Mouse (Mus musculus) ES-E14 (cell line): ENCODE measurements around the gene Catsperg1. TPM values are rescaled to one million over a fixed set of nuclear protein-coding genes. Genes with fewer than 3 reads are reported as not detected.
"Not testable (repeated sequence)": the region's sequence is repeated elsewhere in the genome, so short reads cannot be mapped to it uniquely, and the experiment has no call there.

ENCODE experiments used
- DNase-seq: peaks from one replicate; pipeline ENCODE4 v3.0.0-alpha.2; 2013; ENCODE audit warnings: low read depth, low spot score
- H3K27ac ChIP-seq: 2 replicates; pipeline ENCODE4 v1.5.1; 2012; ENCODE audit warnings: low read depth, mild to moderate bottlenecking, low read length, moderate library complexity, mixed read lengths; ENCODE audit not compliant: poor library complexity, insufficient read depth, severe bottlenecking
- H3K36me3 ChIP-seq: 2 replicates; pipeline ENCODE4 v1.6.1; 2012; ENCODE audit warnings: mild to moderate bottlenecking, low read length, moderate library complexity, mixed read lengths; ENCODE audit not compliant: control insufficient read depth, poor library complexity, insufficient read depth, severe bottlenecking
- H3K4me1 ChIP-seq, 2 experiments: fragments of 150-350 bp in 1 of 2; sonication (generic) in 1 of 2; 2 replicates each; pipeline ENCODE4 v1.6.1; 2012; ENCODE audit warnings: low read length in 2 of 2, mild to moderate bottlenecking in 1 of 2, mixed read lengths in 1 of 2; ENCODE audit not compliant: control insufficient read depth in 2 of 2, insufficient read depth in 2 of 2, poor library complexity in 1 of 2
- H3K4me3 ChIP-seq, 2 experiments: fragments of 150-350 bp in 1 of 2; sonication (generic) in 1 of 2; 2 replicates each; pipeline ENCODE4 v1.5.1; 2012; ENCODE audit warnings: low read length in 2 of 2, low read depth in 1 of 2, mild to moderate bottlenecking in 1 of 2, mixed read lengths in 1 of 2; ENCODE audit not compliant: insufficient read depth in 1 of 2, poor library complexity in 1 of 2, severe bottlenecking in 1 of 2
- H3K9ac ChIP-seq: 2 replicates; pipeline ENCODE4 v1.6.1; 2012; ENCODE audit warnings: low read depth, mild to moderate bottlenecking, low read length, mixed read lengths; ENCODE audit not compliant: poor library complexity, insufficient read depth, severe bottlenecking
- H3K9me3 ChIP-seq: fragments of 150-350 bp; sonication (generic); 2 replicates; pipeline ENCODE4 v1.6.1; 2012; ENCODE audit warnings: low read depth, mild to moderate bottlenecking, low read length; ENCODE audit not compliant: control insufficient read depth, insufficient read depth
- CHD2 ChIP-seq: IDR thresholded peaks from 2 replicates; pipeline ENCODE4 v1.6.1; 2014; ENCODE audit warnings: mild to moderate bottlenecking, low read depth, low read length, inconsistent platforms
- HCFC1 ChIP-seq: IDR thresholded peaks from 2 replicates; pipeline ENCODE4 v1.6.1; 2012; ENCODE audit warnings: low read length, inconsistent platforms, borderline replicate concordance; ENCODE audit not compliant: insufficient read depth
- MAFK ChIP-seq: IDR thresholded peaks from 2 replicates; pipeline ENCODE4 v1.6.1; 2014; ENCODE audit warnings: mild to moderate bottlenecking, low read depth, low read length, inconsistent platforms; ENCODE audit not compliant: insufficient read depth
- ZC3H11A ChIP-seq: IDR thresholded peaks from 2 replicates; pipeline ENCODE4 v1.6.1; 2012; ENCODE audit warnings: low read depth, mild to moderate bottlenecking, inconsistent platforms, low read length, borderline replicate concordance
- ZNF384 ChIP-seq: IDR thresholded peaks from 2 replicates; pipeline ENCODE4 v1.6.1; 2012; ENCODE audit warnings: low read depth, low read length, inconsistent platforms
- in situ Hi-C, 2 experiments: fragments of 600-800 bp; cut with MboI; formaldehyde crosslinking; loops; one replicate each; pipeline ENCODE4 v1.15.1; 2025; ENCODE audit warnings: low sequenced_read_pairs in 2 of 2, inconsistent platforms in 1 of 2; ENCODE audit not compliant: unreplicated experiment in 2 of 2
- total RNA-seq: library from RNA; depleted of rRNA; stranded (reverse); fragments of 300-350 nt; gene quantifications from 2 replicates; pipeline ENCODE4 v1.2.3, GENCODE M21; 2012

The Catsperg1 gene
- total RNA-seq, 1 experiment, result 2.9 TPM

DNA sequence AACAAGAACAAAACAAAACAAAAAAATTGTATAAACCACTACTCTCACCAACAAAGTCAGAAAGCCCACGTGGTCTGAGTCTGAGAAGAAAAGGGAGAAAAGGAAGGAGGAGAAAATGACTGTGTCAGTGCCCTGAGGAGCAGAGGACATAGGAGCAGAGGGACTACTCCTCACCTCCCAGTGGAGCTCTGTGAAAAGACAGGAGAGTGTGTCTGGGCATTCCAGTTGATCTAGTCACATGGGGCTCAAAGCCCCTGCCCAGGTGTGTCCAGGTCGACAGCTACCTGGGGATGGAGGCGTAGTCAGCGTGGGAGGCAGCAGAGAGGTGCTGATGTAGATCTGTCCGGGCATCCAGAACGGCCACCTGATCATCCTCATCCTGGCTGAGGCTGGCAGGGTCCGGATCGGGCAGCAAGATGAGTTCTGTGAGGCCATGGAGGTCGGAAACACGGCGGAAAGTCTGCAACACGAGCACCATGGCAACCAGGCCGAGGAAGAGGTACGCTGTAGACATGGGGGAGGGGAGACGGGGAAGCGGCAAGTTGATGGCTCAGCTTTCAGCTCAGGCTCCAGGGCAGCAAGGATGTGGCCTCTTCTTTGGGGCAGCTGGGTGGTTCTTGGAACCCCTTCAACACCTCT, 11.0 kb upstream of the Catsperg1 start:
- no peak overlapping the region for H3K27ac ChIP-seq
- no peak for DNase-seq
- in situ Hi-C loops, result no loop called here
- H3K4me3 ChIP-seq, result peak overlapping the region in 1 of 2 experiments; percentile 20; a peak in 1 of 4 replicates
- no peaks in the 10 kb centered on the region for H3K36me3 ChIP-seq
- TF ChIP-seq CHD2 (no peak), ZC3H11A (no peak), MAFK (no peak), HCFC1 (no peak), ZNF384 (no peak)
- peaks cover 1 to 10% of the 10 kb centered on the region in 2 experiments; a peak in 2 of 4 replicates for H3K4me1 ChIP-seq
- no peaks in the 10 kb centered on the region for H3K9me3 ChIP-seq
- H3K9ac ChIP-seq, result peak overlapping the region; percentile 23; the same call in 1 of the 2 replicates

DNA sequence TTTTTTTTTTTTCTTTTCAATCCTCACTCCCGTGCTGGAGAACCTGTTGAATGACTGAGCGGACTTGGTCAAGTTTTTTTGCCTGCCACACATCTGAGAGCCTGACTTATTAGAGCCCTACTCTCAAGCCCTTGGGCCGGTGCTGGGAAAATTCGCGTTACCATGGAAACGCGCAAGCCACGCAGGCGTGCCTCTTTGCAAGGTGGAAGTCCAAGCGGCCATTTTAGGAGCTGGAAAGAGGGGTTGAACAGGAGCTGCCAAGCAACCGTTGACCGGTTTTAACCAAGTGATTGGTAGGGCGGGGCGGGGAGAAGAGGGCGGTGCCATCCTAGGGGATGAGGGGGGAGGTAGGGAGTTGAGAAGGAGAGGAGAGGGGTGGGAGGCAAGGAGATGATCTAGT, 1.0 kb upstream of the Catsperg1 start:
- H3K9ac ChIP-seq, result no peak overlapping the region
- H3K27ac ChIP-seq, result no peak overlapping the region
- DNase-seq, result peak; percentile 62
- H3K36me3 ChIP-seq, result no peaks in the 10 kb centered on the region
- in situ Hi-C loops, result no loop called here
- H3K4me1 ChIP-seq, result peaks cover 0 to 1% of the 10 kb centered on the region in 2 experiments; a peak in 1 of 4 replicates
- TF ChIP-seq ZNF384 (no peak), MAFK (no peak), HCFC1 (peak; percentile 84)
- H3K9me3 ChIP-seq, result no peaks in the 10 kb centered on the region
- no peak overlapping the region for H3K4me3 ChIP-seq

DNA sequence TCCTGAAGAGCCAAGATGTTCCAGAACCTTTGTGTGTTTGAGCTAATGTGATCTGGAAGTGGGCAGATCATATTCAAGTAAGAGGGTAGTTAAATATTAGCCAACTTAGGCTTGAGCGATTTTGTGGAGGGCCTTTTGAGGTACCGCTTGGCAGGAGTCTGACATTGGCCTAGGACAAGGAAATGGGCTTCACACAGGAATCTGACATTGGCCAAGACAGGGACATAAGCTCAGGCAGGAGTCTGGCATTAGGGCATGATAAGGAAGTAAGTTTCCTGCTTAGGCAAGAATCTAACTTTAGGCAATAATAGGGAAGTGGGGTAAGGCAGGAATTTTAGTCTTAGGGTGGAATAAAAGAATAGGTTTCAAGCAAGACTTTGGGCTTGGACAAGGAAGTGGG, 401 bp upstream of the Catsperg1 start:
- H3K4me1 ChIP-seq, result peaks cover 0 to 1% of the 10 kb centered on the region in 2 experiments; a peak in 1 of 4 replicates
- H3K27ac ChIP-seq, result no peak overlapping the region

DNA sequence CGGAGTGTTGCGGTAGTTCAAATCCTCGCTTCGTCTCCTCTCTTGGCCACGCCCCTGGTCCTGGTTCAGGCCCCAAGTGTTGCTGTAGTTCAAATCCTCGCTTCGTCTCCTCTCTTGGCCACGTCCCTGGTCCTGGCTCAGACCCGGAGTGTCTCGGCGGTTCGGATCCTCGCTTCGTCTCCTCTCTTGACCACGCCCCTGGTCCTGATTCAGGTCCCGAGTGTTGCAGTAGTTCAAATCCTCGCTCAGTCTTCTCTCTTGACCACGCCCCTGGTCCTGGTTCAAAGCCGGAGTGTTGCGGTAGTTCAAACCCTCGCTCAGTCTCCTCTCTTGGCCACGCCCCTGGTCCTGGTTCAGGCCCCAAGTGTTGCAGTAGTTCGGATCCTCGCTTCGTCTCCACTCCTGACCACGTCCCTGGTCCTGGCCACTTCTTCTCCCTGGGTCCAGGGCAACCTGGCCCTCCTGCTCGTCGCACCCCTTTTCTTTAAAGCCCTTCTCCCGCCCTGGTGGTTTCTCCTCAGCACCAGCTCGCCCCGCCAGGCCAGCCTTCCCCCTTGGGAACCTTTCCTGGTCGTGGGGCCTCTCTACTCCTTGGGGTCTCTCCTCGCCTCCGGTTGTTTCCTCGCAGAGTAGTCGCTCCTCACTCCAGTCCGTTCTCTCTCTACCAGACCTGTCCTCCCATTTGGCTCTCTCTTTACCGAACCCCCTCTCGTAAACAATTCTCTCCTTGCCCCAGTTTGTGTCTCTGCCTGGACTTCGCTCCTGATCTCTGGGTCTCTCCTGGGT, 867 bp downstream of the Catsperg1 start:
- DNase-seq, H3K36me3 ChIP-seq, H3K4me1 ChIP-seq, in situ Hi-C loops, H3K9me3 ChIP-seq: not testable (repeated sequence)
- 0 out of 2 replicates have a peak overlapping the region, but pooled peaks have one; percentile 14 for H3K9ac ChIP-seq
- peak overlapping the region; percentile 18; the same call in 1 of the 2 replicates for H3K27ac ChIP-seq
- peak overlapping the region; percentile 26 to 60; a peak in 3 of 4 replicates for H3K4me3 ChIP-seq

More for the DNA sequence above, 401 bp upstream of the Catsperg1 start:
- Histone ChIP-seq H3K9ac (no peak overlapping the region), H3K4me3 (peak overlapping the region in 1 of 2 experiments; percentile 40; a peak in 1 of 4 replicates), H3K36me3 (no peaks in the 10 kb centered on the region), H3K9me3 (no peaks in the 10 kb centered on the region)
- in situ Hi-C loops, result no loop called here
- TF ChIP-seq MAFK (no peak), HCFC1 (no peak), CHD2 (no peak), ZC3H11A (no peak), ZNF384 (no peak)
- DNase-seq, result no peak
